8 mouse cellular contexts compared by ENCODE assay signal in genomic region chr10:77605368-77605767, GRCm38 (mm10). TPM values are rescaled to one million over a fixed set of nuclear protein-coding genes. Genes with fewer than 3 reads are reported as not detected.
DNase-seq lines count a peak whose midpoint lies in the region; ATAC-seq and TF ChIP-seq lines count a peak whose summit lies in the region.

No protein-coding gene starts in this region.

- H3K4me1 ChIP-seq in E14TG2a.4 (replicated peaks; ENCODE audit: low read depth, low read length), result peaks cover 85% of the 10 kb centered on the region
- peaks cover 13% of the 10 kb centered on the region; the same call in 1 of the 2 replicates for H3K4me1 ChIP-seq in hindbrain, postnatal 0 days (ENCODE audit: insufficient read depth, low read length)
- H3K4me1 ChIP-seq in megakaryocyte, embryonic 14.5 days, result peaks cover 57% of the 10 kb centered on the region

- peak overlapping the region; percentile 97 for H3K4me3 ChIP-seq in E14TG2a.4 (replicated peaks; ENCODE audit: low read length)
- H3K4me3 ChIP-seq in hindbrain, postnatal 0 days (ENCODE audit: low read length), result peak overlapping the region; percentile 54; the same call in 1 of the 2 replicates
- peak overlapping the region; percentile 95 for H3K4me3 ChIP-seq in megakaryocyte, embryonic 14.5 days (replicated peaks)

- WGBS in hindbrain, postnatal 0 days, result 24% methylated on average over 1 of the region's 1 CpGs

- TF ChIP-seq CTCF in E14TG2a.4 (conservative IDR thresholded peaks at IDR 0.05; ENCODE audit: low read length), result peak; percentile 47
- TF ChIP-seq CTCF in hindbrain, postnatal 0 days (IDR thresholded peaks at IDR 0.05; ENCODE audit: low read depth), result peak; percentile 77

- peaks cover 30% of the 10 kb centered on the region for H3K36me3 ChIP-seq in E14TG2a.4 (ENCODE audit: insufficient read depth, low read length)
- no peaks in the 10 kb centered on the region; the same call in 1 of the 2 replicates for H3K36me3 ChIP-seq in hindbrain, postnatal 0 days (ENCODE audit: insufficient read depth, low read length)
- peaks cover 45% of the 10 kb centered on the region for H3K36me3 ChIP-seq in megakaryocyte, embryonic 14.5 days (replicated peaks; ENCODE audit: low read length)

- ATAC-seq in erythroblast, adult 5-6 weeks (replicated peaks; ENCODE audit: low FRiP score, poor library complexity, severe bottlenecking), result peak; percentile 56
- peak; percentile 25; the same call in 1 of the 2 replicates for ATAC-seq in hindbrain, postnatal 0 days

- peak overlapping the region; percentile 93 for H3K4me2 ChIP-seq in hindbrain, postnatal 0 days (ENCODE audit: low read depth, low read length)

- peak overlapping the region; percentile 86; the same call in 1 of the 2 replicates for H3K9ac ChIP-seq in hindbrain, postnatal 0 days (replicated peaks; ENCODE audit: low read length)

- DNase-seq in 3134 (ENCODE audit: extremely low read depth, insufficient read length, low spot score), result peak; percentile 35
- DNase-seq in hindbrain, postnatal 0 days (ENCODE audit: low spot score), result peak; percentile 62
- peak; percentile 36 for DNase-seq in thymus, postnatal 25 days
- DNase-seq in layer of hippocampus, adult 9-10 months (ENCODE audit: low spot score), result no peak
- DNase-seq in layer of hippocampus, postnatal 36 days, result no peak

- peak overlapping the region; percentile 98 for H3K27ac ChIP-seq in hindbrain, postnatal 0 days

- no peaks in the 10 kb centered on the region for H3K27me3 ChIP-seq in E14TG2a.4 (ENCODE audit: insufficient read depth, low read length)
- no peaks in the 10 kb centered on the region for H3K27me3 ChIP-seq in hindbrain, postnatal 0 days (ENCODE audit: insufficient read depth, low read length)
- H3K27me3 ChIP-seq in megakaryocyte, embryonic 14.5 days (replicated peaks), result no peaks in the 10 kb centered on the region

- H3K9me3 ChIP-seq in E14TG2a.4 (ENCODE audit: low read length), result no peaks in the 10 kb centered on the region
- H3K9me3 ChIP-seq in hindbrain, postnatal 0 days (ENCODE audit: low read length), result 0 out of 2 replicates have a peak, but pooled peaks cover 2% of the 10 kb centered on the region
- peaks cover 9% of the 10 kb centered on the region; the same call in 1 of the 2 replicates for H3K9me3 ChIP-seq in megakaryocyte, embryonic 14.5 days

RNA-seq across cellular contexts. Expression of gene Sumo3, which starts 0.5 kb away (rescaled TPM):
- 6.3 and 20.2 TPM in 2 replicates for total RNA-seq in erythroblast, adult 5-6 weeks (2015; ENCODE audit: low replicate concordance)
- 30.7 and 32.1 TPM in 2 replicates for total RNA-seq in erythroblast, adult 5-6 weeks (2017; ENCODE audit: low replicate concordance)
- total RNA-seq in hindbrain, postnatal 0 days (2014; rRNA removed), result 217 and 218 TPM in 2 replicates
- polyA plus RNA-seq in hindbrain, postnatal 0 days (2015; fragmentation: Nextera tagmentation; extraction: Ambion mirVana), result 330 and 348 TPM in 2 replicates
- polyA plus RNA-seq in megakaryocyte, embryonic 14.5 days (2012; ENCODE audit: insufficient read depth, low replicate concordance), result 11.6 and 90.7 TPM in 2 replicates
- total RNA-seq in layer of hippocampus, postnatal 36 days (2021), result 100 to 1,000 TPM; 127 TPM

RNA-seq across cellular contexts. Expression of gene Gm49325, which starts 0.6 kb away (rescaled TPM):
- not detected in 2 replicates for total RNA-seq in erythroblast, adult 5-6 weeks (2015; ENCODE audit: low replicate concordance)
- not detected in 2 replicates for total RNA-seq in erythroblast, adult 5-6 weeks (2017; ENCODE audit: low replicate concordance)
- 4.0 TPM in 1 of 2 replicates, not detected in the other for total RNA-seq in hindbrain, postnatal 0 days (2014; rRNA removed)
- 11.1 and 12.8 TPM in 2 replicates for polyA plus RNA-seq in hindbrain, postnatal 0 days (2015; fragmentation: Nextera tagmentation; extraction: Ambion mirVana)
- polyA plus RNA-seq in megakaryocyte, embryonic 14.5 days (2012; ENCODE audit: insufficient read depth, low replicate concordance), result 9.0 and 23.2 TPM in 2 replicates
- total RNA-seq in layer of hippocampus, postnatal 36 days (2021), result 10 to 100 TPM; 17.2 to 29.6 TPM

RNA-seq across cellular contexts. Expression of gene Ube2g2, which starts 16.7 kb away (rescaled TPM):
- total RNA-seq in erythroblast, adult 5-6 weeks (2015; ENCODE audit: low replicate concordance), result 6.1 and 7.5 TPM in 2 replicates
- total RNA-seq in erythroblast, adult 5-6 weeks (2017; ENCODE audit: low replicate concordance), result 10.5 and 14.4 TPM in 2 replicates
- 45.1 and 48.3 TPM in 2 replicates for total RNA-seq in hindbrain, postnatal 0 days (2014; rRNA removed)
- polyA plus RNA-seq in hindbrain, postnatal 0 days (2015; fragmentation: Nextera tagmentation; extraction: Ambion mirVana), result 65.8 and 73.8 TPM in 2 replicates
- 14.2 and 28.4 TPM in 2 replicates for polyA plus RNA-seq in megakaryocyte, embryonic 14.5 days (2012; ENCODE audit: insufficient read depth, low replicate concordance)
- 10 to 100 TPM; 83.8 to 95.4 TPM for total RNA-seq in layer of hippocampus, postnatal 36 days (2021)

RNA-seq across cellular contexts. Expression of gene Pttg1ip, which starts 23.8 kb away (rescaled TPM):
- total RNA-seq in erythroblast, adult 5-6 weeks (2015; ENCODE audit: low replicate concordance), result 58.8 and 73.6 TPM in 2 replicates
- total RNA-seq in erythroblast, adult 5-6 weeks (2017; ENCODE audit: low replicate concordance), result 72.6 and 78.0 TPM in 2 replicates
- 85.9 and 94.0 TPM in 2 replicates for total RNA-seq in hindbrain, postnatal 0 days (2014; rRNA removed)
- polyA plus RNA-seq in hindbrain, postnatal 0 days (2015; fragmentation: Nextera tagmentation; extraction: Ambion mirVana), result 87.3 and 87.5 TPM in 2 replicates
- 284 and 814 TPM in 2 replicates for polyA plus RNA-seq in megakaryocyte, embryonic 14.5 days (2012; ENCODE audit: insufficient read depth, low replicate concordance)
- 10 to 100 TPM; 68.2 to 69.0 TPM for total RNA-seq in layer of hippocampus, postnatal 36 days (2021)

Comparison
In these comparisons a context has a peak if more than half of its experiments do, and no peak if none do; other contexts are left out.
1. DNase-seq: peak in 3134 (single experiment), hindbrain, postnatal 0 days (single experiment) and thymus, postnatal 25 days (single experiment); none in layer of hippocampus, adult 9-10 months (single experiment) and layer of hippocampus, postnatal 36 days (0 of 2).
2. Peak in every context shown above with its lines, with median percentiles within 50 percentile points of each other: H3K4me3 ChIP-seq.